Mouse (Mus musculus) kidney, embryonic 15.5 days (tissue): Measurements from ENCODE around the gene Zfp748. TPM values are rescaled to one million over a fixed set of nuclear protein-coding genes. Genes with fewer than 3 reads are reported as not detected.

Source experiments
- polyA plus RNA-seq: library from polyadenylated mRNA; unstranded; fragments of >200 nt; fragmentation: Nextera tagmentation; extraction: Ambion mirVana; gene quantifications from 2 replicates; pipeline ENCODE4 v1.2.1, GENCODE M21; 2015

Zfp748 gene
- polyA plus RNA-seq, 1 experiment from 2014 or later, result 13.8 TPM

Other genes with a start within 250 kb of the Zfp748 start
- 0.39 and 1.00 TPM in 2 replicates for gene Zfp457, start 247.3 kb downstream of the Zfp748 start, polyA plus RNA-seq
- gene Zfp595, start 221.3 kb downstream of the Zfp748 start, polyA plus RNA-seq, result 2.2 and 2.5 TPM in 2 replicates
- 0.47 TPM in 1 of 2 replicates, not detected in the other for gene Gm28044, start 193.3 kb downstream of the Zfp748 start, polyA plus RNA-seq
- gene Zfp953, start 193.2 kb downstream of the Zfp748 start, polyA plus RNA-seq, result 1.5 TPM in 2 replicates
- gene Gm28041, start 178.1 kb downstream of the Zfp748 start, polyA plus RNA-seq, result 0.21 and 0.50 TPM in 2 replicates
- gene Zfp456, start 178.0 kb downstream of the Zfp748 start, polyA plus RNA-seq, result 1.5 TPM in 2 replicates
- 5.6 and 6.7 TPM in 2 replicates for gene Zfp429, start 154.0 kb downstream of the Zfp748 start, polyA plus RNA-seq
- 1.0 and 1.1 TPM in 2 replicates for gene Zfp459, start 132.4 kb downstream of the Zfp748 start, polyA plus RNA-seq
- 8.9 and 9.9 TPM in 2 replicates for gene Zfp874a, start 102.2 kb downstream of the Zfp748 start, polyA plus RNA-seq
- gene Zfp874b, start 69.6 kb downstream of the Zfp748 start, polyA plus RNA-seq, result 2.4 and 2.8 TPM in 2 replicates
- gene Zfp58, start 53.3 kb downstream of the Zfp748 start, polyA plus RNA-seq, result 15.7 and 16.1 TPM in 2 replicates
- not detected in 2 replicates for gene Gm26965, start 27.7 kb downstream of the Zfp748 start, polyA plus RNA-seq
- gene Zfp87, start 27.7 kb downstream of the Zfp748 start, polyA plus RNA-seq, result 25.6 and 26.1 TPM in 2 replicates
- gene Zfp729b, start 55.9 kb upstream of the Zfp748 start, polyA plus RNA-seq, result 4.3 and 4.4 TPM in 2 replicates
- 0.22 TPM in 1 of 2 replicates, not detected in the other for gene Gm49345, start 83.9 kb upstream of the Zfp748 start, polyA plus RNA-seq
- 2.8 and 3.8 TPM in 2 replicates for gene Zfp729a, start 84.0 kb upstream of the Zfp748 start, polyA plus RNA-seq
- gene Zfp738, start 133.2 kb upstream of the Zfp748 start, polyA plus RNA-seq, result 11.5 and 12.8 TPM in 2 replicates
- 7.2 and 8.2 TPM in 2 replicates for gene Zfp65, start 175.3 kb upstream of the Zfp748 start, polyA plus RNA-seq
- gene Zfp85, start 201.4 kb upstream of the Zfp748 start, polyA plus RNA-seq, result 4.8 and 6.4 TPM in 2 replicates
- gene Zfp493, start 225.9 kb upstream of the Zfp748 start, polyA plus RNA-seq, result 2.5 and 2.6 TPM in 2 replicates